Mouse (Mus musculus) ovary, adult 18-20 months (tissue): ENCODE results near the gene Ccdc88a.
A peak's percentile ranks its signal among the peaks of the same experiment; 100 is the strongest.

ENCODE experiments used
- DNase-seq: peaks from one replicate; pipeline ENCODE4 v3.0.0; 2022; ENCODE audit warnings: low spot score, mixed read lengths

The Ccdc88a gene

GRCm38 (mm10) chr11:29373396-29374273, at the start of gene Ccdc88a:
Ccdc88a (plus strand) TSS chr11:29373658.
- DNase-seq: peak; percentile 95

GRCm38 (mm10) chr11:29335505-29335904, 38.0 kb upstream of the Ccdc88a start:
- DNase-seq: peak; percentile 10

- DNase-seq: no peak
These were observed 32.2 kb upstream of the Ccdc88a start for GRCm38 (mm10) chr11:29341259-29341658.

DNA sequence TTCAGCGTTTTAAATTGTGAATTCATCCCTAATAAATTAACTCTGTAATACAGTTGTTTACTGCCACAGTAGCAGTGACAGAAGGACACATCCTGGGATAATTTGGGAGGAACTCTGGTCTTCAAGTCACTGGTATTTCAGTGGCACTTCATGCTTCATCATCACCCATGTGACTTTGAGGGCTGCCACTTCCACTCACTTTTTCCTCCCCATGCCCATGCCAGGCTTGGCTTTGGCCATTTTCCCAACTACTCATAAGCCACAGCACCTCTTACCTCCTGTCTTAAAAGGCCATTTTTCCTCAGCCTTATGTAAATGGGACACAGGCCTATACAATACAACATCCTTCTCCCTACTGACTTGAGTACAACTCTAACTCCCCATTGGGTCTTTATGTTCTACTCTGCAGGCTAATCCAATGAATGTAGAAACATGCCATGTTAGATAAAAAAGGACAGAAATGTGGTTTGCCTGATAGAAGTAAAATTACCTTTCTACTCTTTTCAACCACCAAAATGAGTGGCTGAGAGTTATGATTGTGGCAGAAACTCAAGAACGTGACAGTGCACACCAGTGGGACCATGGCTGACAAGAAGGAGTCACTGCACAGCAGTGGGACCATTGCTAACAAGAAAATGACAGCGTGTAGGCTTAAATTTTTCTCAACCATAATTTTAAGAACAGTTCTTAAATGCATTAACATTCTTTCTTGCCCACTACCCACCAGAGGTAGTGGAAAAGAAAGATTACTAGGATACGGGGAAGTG, 28.4 kb upstream of the Ccdc88a start:
- DNase-seq: no peak

DNA sequence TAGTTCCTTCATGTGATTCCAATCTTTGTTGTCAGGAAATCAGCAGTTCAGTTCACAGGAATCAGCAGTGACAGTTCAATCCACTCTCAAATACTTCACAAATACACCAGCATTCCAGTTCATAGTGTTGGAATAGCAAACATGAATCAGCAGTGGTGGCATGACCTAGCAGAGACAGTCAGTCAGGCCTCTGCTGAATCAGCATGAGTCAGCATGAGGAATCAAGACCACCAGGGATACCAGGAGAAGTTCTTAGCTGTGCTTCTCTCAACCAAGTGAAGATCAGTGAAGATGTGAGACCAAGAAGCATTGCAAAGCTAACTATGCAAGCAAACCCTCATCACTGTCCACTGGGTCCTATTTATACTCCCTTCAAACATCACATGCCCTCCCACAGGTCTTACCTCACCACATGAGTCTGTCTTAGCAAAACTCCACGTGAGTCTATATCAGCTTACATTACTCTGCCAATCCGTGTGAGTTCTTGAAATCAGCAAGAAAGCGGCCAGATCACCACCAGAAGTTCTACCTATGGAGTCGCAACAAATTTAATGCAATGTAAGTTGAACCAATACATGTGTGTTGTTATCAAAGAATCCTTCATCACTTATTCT, 27.7 kb upstream of the Ccdc88a start:
- DNase-seq: no peak

DNA sequence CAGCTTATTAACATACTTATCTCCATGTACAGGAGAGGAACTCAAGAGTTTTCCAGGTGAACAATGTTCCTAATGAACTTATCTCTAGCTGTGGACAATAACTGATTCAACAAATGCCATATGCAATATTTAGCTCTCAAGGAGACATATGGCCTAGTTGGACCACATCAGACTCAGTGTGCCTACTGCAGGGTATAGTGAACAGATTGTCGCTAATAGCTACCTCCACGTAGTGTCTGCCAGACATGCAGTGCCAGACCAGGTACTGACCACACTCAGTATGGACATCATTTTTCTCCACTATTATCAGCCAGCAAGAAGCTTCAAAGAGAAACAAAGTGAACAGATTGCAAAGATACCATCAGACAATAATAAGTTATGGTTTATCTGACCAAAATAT, 22.6 kb upstream of the Ccdc88a start:
- DNase-seq: no peak

DNA sequence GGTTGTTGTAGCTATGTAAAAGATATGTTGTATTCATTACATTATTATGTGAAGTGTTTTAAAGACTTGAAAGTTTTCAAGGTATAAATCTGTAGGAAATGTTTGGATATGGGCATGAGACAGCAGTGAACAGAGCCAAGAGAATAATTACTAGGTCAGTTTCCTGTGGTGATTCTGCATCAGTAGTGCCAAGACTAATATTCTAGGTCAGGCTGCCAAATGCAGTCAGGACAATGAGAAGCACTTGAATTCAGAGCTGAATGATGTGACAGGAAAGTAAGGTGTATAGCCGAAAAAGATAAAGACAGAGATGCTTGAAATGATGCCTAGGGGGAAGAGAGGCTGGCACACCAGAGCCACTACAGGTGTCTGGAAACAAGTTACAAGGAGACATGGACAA, 21.2 kb upstream of the Ccdc88a start:
- DNase-seq: no peak

- no peak for DNase-seq
These were observed 5.3 kb upstream of the Ccdc88a start for GRCm38 (mm10) chr11:29368161-29368560.

- DNase-seq: no peak
These were observed 435 bp upstream of the Ccdc88a start for GRCm38 (mm10) chr11:29373050-29373395.

GRCm38 (mm10) chr11:29374274-29374656, 807 bp downstream of the Ccdc88a start:
- DNase-seq: no peak

GRCm38 (mm10) chr11:29376635-29377034, 3.2 kb downstream of the Ccdc88a start:
- no peak for DNase-seq

- DNase-seq: no peak
These were observed 5.3 kb downstream of the Ccdc88a start for GRCm38 (mm10) chr11:29378751-29379150.

DNA sequence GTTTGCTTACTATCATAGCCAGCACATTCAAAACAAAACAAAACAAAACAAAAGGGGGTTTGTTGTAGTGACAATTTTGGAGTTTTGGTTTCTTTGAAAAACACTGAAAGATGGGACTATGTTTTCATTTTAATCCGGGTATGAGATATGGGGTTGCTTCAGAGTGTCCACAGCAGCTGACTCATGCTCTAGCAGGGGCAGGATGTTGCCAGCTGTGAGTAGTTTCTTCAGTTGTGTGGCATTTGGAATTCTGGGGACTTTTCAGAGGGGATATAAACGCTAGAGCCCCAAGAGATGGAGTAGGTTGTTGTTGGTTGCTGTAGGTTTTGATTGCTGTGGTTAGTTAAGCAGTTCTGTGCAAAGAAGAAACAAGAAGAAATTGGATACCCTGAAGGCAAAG, 10.0 kb downstream of the Ccdc88a start:
- no peak for DNase-seq

GRCm38 (mm10) chr11:29384001-29384400, 10.5 kb downstream of the Ccdc88a start:
- no peak for DNase-seq

DNA sequence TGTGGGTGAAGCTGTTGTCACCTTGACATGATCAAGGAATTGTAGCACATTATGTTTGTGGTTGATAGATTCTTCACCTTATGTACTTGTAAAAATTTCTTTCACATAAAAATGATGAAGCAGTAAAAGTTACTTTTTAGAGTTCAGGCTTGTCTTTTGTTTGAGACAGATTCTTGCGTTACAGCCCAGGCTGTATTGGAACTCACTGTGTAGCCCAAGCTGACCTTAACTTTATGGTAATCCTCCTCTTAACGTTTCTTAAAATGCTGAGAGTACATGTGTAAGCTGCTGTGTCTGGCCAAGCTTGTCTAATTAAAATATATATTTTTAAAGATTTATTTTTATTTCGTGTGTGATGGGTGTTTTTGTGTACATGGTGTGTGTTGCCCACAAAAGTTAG, 11.2 kb downstream of the Ccdc88a start:
- no peak for DNase-seq

- DNase-seq: no peak
These were observed 16.5 kb downstream of the Ccdc88a start for GRCm38 (mm10) chr11:29389913-29390312.

- no peak for DNase-seq
These were observed 21.8 kb downstream of the Ccdc88a start for GRCm38 (mm10) chr11:29395135-29395746.

- DNase-seq: no peak
These were observed 26.9 kb downstream of the Ccdc88a start for GRCm38 (mm10) chr11:29400374-29400773.

GRCm38 (mm10) chr11:29406292-29406691, 32.8 kb downstream of the Ccdc88a start:
- no peak for DNase-seq

DNA sequence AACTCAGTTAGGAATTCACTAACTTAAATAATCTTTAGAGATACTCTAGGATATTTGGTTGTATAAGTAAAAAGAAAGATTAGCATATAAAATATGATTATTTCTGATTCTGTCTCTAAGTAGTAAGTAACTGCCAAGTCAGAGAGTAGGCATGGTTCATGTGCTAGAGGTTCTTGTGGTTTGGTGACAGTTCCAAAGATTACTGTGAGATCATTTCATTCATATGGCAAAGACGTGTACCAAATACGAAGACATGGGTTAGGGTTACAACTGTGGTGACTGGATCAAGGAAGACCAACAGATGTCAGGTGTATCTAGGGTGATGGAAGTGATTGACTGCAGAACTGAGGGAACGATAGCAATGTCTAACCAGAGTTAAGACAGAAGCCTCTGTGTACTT, 50.0 kb downstream of the Ccdc88a start:
- no peak for DNase-seq

GRCm38 (mm10) chr11:29428774-29429173, 55.3 kb downstream of the Ccdc88a start:
- no peak for DNase-seq

GRCm38 (mm10) chr11:29431011-29431410, 57.6 kb downstream of the Ccdc88a start:
- no peak for DNase-seq
